Mouse (Mus musculus): ENCODE results near the gene Numb. TPM values are rescaled to one million over a fixed set of nuclear protein-coding genes. Genes with fewer than 3 reads are reported as not detected.
A peak's percentile ranks its signal among the peaks of the same experiment; 100 is the strongest.

Gene Numb
- polyA plus RNA-seq, 1 experiment from 2014 or later = 27.2 TPM

GRCm38 (mm10) chr12:83848595-83849231 lies 73.0 kb downstream of the Numb start:
- no peaks in the 10 kb centered on the region for H3K27me3 ChIP-seq (ENCODE audit: control insufficient read depth, insufficient read depth, low read length)
- H3K9ac ChIP-seq (ENCODE audit: low read length) = no peak overlapping the region
- H3K27ac ChIP-seq (ENCODE audit: low read depth, low read length) = no peak overlapping the region
- no peaks in the 10 kb centered on the region for H3K4me1 ChIP-seq (ENCODE audit: control insufficient read depth, insufficient read depth, low read length)
- no peak for DNase-seq (ENCODE audit: low spot score, missing footprints)
- no peaks in the 10 kb centered on the region for H3K36me3 ChIP-seq (ENCODE audit: control insufficient read depth, insufficient read depth, low read length)
- 98% methylated on average over 1 of the region's 1 CpGs for WGBS
- no peaks in the 10 kb centered on the region for H3K9me3 ChIP-seq (ENCODE audit: control insufficient read depth, low read length)
- H3K4me3 ChIP-seq (ENCODE audit: low read depth, low read length) = no peak overlapping the region
- no peak for ATAC-seq (ENCODE audit: low FRiP score)
- no peak overlapping the region for H3K4me2 ChIP-seq

DNA sequence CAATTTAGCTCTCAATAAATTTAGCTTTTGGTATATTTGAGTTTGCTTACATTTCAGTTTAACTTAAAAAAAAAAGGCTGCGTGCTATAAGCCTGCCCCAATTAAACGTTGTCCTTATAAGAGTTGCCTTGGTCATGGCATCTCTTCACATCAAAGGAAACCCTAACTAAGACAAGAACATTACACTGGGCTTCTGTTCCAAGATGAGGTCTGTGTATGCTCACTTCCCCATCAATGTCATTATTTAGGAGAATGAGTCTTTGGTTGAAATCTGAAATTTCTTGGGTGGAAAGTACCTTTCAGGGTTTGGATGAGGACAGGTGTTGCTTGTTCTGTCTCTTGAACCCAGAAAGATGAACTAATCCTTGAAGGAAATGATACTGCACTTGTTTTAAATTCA lies 73.9 kb downstream of the Numb start:
- ATAC-seq (ENCODE audit: low FRiP score) (no peak), DNase-seq (ENCODE audit: low spot score, missing footprints) (no peak)
- Histone ChIP-seq H3K9ac (ENCODE audit: low read length) (no peak overlapping the region), H3K27ac (ENCODE audit: low read depth, low read length) (no peak overlapping the region), H3K36me3 (ENCODE audit: control insufficient read depth, insufficient read depth, low read length) (no peaks in the 10 kb centered on the region), H3K4me3 (ENCODE audit: low read depth, low read length) (no peak overlapping the region), H3K4me2 (no peak overlapping the region), H3K27me3 (ENCODE audit: control insufficient read depth, insufficient read depth, low read length) (no peaks in the 10 kb centered on the region), H3K9me3 (ENCODE audit: control insufficient read depth, low read length) (no peaks in the 10 kb centered on the region), H3K4me1 (ENCODE audit: control insufficient read depth, insufficient read depth, low read length) (no peaks in the 10 kb centered on the region)
- 93% methylated on average over 2 of the region's 2 CpGs for WGBS

GRCm38 (mm10) chr12:83842678-83843440 lies 78.9 kb downstream of the Numb start:
- Histone ChIP-seq H3K36me3 (ENCODE audit: control insufficient read depth, insufficient read depth, low read length) (no peaks in the 10 kb centered on the region), H3K9me3 (ENCODE audit: control insufficient read depth, low read length) (no peaks in the 10 kb centered on the region), H3K27ac (ENCODE audit: low read depth, low read length) (no peak overlapping the region), H3K27me3 (ENCODE audit: control insufficient read depth, insufficient read depth, low read length) (no peaks in the 10 kb centered on the region), H3K4me1 (ENCODE audit: control insufficient read depth, insufficient read depth, low read length) (no peaks in the 10 kb centered on the region), H3K4me3 (ENCODE audit: low read depth, low read length) (no peak overlapping the region), H3K4me2 (no peak overlapping the region), H3K9ac (ENCODE audit: low read length) (no peak overlapping the region)
- 92% methylated on average over 3 of the region's 3 CpGs for WGBS
- DNase-seq (ENCODE audit: low spot score, missing footprints) = no peak
- ATAC-seq (ENCODE audit: low FRiP score) = no peak

DNA sequence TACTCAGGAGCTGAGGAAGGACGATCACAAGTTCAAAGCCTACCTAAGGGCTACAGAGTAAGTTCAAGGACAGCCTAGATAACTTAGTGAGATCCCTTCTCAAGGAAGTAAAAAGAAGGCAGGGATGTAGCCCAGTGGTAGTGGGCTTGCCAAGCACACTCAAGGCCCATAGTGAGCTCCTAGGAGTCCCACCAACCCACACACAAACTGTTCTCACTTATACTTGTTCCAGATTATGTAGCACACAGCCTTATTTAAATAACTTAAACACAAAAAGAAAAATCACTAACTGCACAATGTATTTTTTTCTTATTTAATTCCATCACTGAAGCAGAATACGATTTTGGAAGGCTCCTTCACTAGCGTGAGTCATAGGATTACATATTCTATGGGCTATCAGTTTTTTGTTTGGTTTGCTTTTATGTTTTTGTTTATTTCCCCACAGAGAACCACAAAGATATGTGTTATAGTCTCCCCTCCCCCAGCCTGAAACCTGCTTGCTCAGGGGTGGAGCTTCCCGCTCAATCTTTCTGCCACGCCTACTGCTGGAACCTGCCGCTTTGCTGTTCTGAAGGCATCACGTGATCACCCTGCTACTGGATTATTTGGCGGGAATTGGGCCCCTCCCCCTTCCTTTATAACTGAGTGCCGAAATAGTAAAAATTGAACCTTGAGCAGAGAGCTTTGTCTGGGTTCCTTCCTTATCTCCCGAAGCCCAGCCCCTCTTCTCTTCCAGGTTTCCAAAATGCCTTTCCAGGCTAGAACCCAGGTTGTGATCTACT lies 80.1 kb downstream of the Numb start:
- ATAC-seq (ENCODE audit: low FRiP score) = no peak
- H3K27me3 ChIP-seq (ENCODE audit: control insufficient read depth, insufficient read depth, low read length) = no peaks in the 10 kb centered on the region

GRCm38 (mm10) chr12:83833979-83834378 lies 87.8 kb downstream of the Numb start:
- ATAC-seq (ENCODE audit: low FRiP score) (no peak), DNase-seq (ENCODE audit: low spot score, missing footprints) (peak; percentile 62)
- no peak overlapping the region for H3K4me2 ChIP-seq
- no peak overlapping the region for H3K4me3 ChIP-seq (ENCODE audit: low read depth, low read length)
- H3K27me3 ChIP-seq (ENCODE audit: control insufficient read depth, insufficient read depth, low read length) = no peaks in the 10 kb centered on the region
- no peak overlapping the region for H3K27ac ChIP-seq (ENCODE audit: low read depth, low read length)
- H3K9ac ChIP-seq (ENCODE audit: low read length) = no peak overlapping the region
- H3K36me3 ChIP-seq (ENCODE audit: control insufficient read depth, insufficient read depth, low read length) = peaks cover 6% of the 10 kb centered on the region
- H3K4me1 ChIP-seq (ENCODE audit: control insufficient read depth, insufficient read depth, low read length) = no peaks in the 10 kb centered on the region
- H3K9me3 ChIP-seq (ENCODE audit: control insufficient read depth, low read length) = no peaks in the 10 kb centered on the region
- WGBS = 96% methylated on average over 3 of the region's 3 CpGs

More for the DNA sequence above, 80.1 kb downstream of the Numb start:
- WGBS = 89% methylated on average over 10 of the region's 10 CpGs
- no peak overlapping the region for H3K4me2 ChIP-seq
- no peaks in the 10 kb centered on the region for H3K4me1 ChIP-seq (ENCODE audit: control insufficient read depth, insufficient read depth, low read length)
- no peaks in the 10 kb centered on the region; the same call in 1 of the 2 replicates for H3K36me3 ChIP-seq (ENCODE audit: control insufficient read depth, insufficient read depth, low read length)
- H3K9ac ChIP-seq (ENCODE audit: low read length) = no peak overlapping the region
- no peak overlapping the region for H3K4me3 ChIP-seq (ENCODE audit: low read depth, low read length)
- H3K27ac ChIP-seq (ENCODE audit: low read depth, low read length) = no peak overlapping the region
- DNase-seq (ENCODE audit: low spot score, missing footprints) = peak; percentile 47
- no peaks in the 10 kb centered on the region for H3K9me3 ChIP-seq (ENCODE audit: control insufficient read depth, low read length)

GRCm38 (mm10) chr12:83830424-83830823 lies 91.3 kb downstream of the Numb start:
- H3K4me3 ChIP-seq (ENCODE audit: low read depth, low read length) = no peak overlapping the region
- no peaks in the 10 kb centered on the region for H3K9me3 ChIP-seq (ENCODE audit: control insufficient read depth, low read length)
- no peak overlapping the region for H3K27ac ChIP-seq (ENCODE audit: low read depth, low read length)
- no peak overlapping the region for H3K4me2 ChIP-seq
- H3K4me1 ChIP-seq (ENCODE audit: control insufficient read depth, insufficient read depth, low read length) = no peaks in the 10 kb centered on the region
- 87% methylated on average over 3 of the region's 3 CpGs for WGBS
- DNase-seq (ENCODE audit: low spot score, missing footprints) (peak; percentile 49), ATAC-seq (ENCODE audit: low FRiP score) (no peak)
- no peak overlapping the region for H3K9ac ChIP-seq (ENCODE audit: low read length)
- peaks cover 6% of the 10 kb centered on the region for H3K36me3 ChIP-seq (ENCODE audit: control insufficient read depth, insufficient read depth, low read length)
- no peaks in the 10 kb centered on the region for H3K27me3 ChIP-seq (ENCODE audit: control insufficient read depth, insufficient read depth, low read length)

- ATAC-seq (ENCODE audit: low FRiP score) (no peak), DNase-seq (ENCODE audit: low spot score, missing footprints) (peak; percentile 68)
- H3K36me3 ChIP-seq (ENCODE audit: control insufficient read depth, insufficient read depth, low read length) = no peaks in the 10 kb centered on the region
- no peak overlapping the region for H3K27ac ChIP-seq (ENCODE audit: low read depth, low read length)
- 84% methylated on average over 1 of the region's 1 CpGs for WGBS
- no peak overlapping the region for H3K4me2 ChIP-seq
- no peaks in the 10 kb centered on the region for H3K27me3 ChIP-seq (ENCODE audit: control insufficient read depth, insufficient read depth, low read length)
- no peaks in the 10 kb centered on the region for H3K4me1 ChIP-seq (ENCODE audit: control insufficient read depth, insufficient read depth, low read length)
- no peak overlapping the region for H3K9ac ChIP-seq (ENCODE audit: low read length)
- H3K9me3 ChIP-seq (ENCODE audit: control insufficient read depth, low read length) = no peaks in the 10 kb centered on the region
- H3K4me3 ChIP-seq (ENCODE audit: low read depth, low read length) = no peak overlapping the region
Observed at GRCm38 (mm10) chr12:83816616-83817015, 105.1 kb downstream of the Numb start.

GRCm38 (mm10) chr12:83811901-83812300 lies 109.8 kb downstream of the Numb start:
- no peak overlapping the region for H3K4me3 ChIP-seq (ENCODE audit: low read depth, low read length)
- H3K9me3 ChIP-seq (ENCODE audit: control insufficient read depth, low read length) = no peaks in the 10 kb centered on the region
- H3K27ac ChIP-seq (ENCODE audit: low read depth, low read length) = no peak overlapping the region
- peaks cover 3% of the 10 kb centered on the region; the same call in 1 of the 2 replicates for H3K36me3 ChIP-seq (ENCODE audit: control insufficient read depth, insufficient read depth, low read length)
- 91% methylated on average over 3 of the region's 3 CpGs for WGBS
- H3K4me2 ChIP-seq = no peak overlapping the region
- ATAC-seq (ENCODE audit: low FRiP score) (no peak), DNase-seq (ENCODE audit: low spot score, missing footprints) (no peak)
- no peaks in the 10 kb centered on the region for H3K27me3 ChIP-seq (ENCODE audit: control insufficient read depth, insufficient read depth, low read length)
- no peaks in the 10 kb centered on the region for H3K4me1 ChIP-seq (ENCODE audit: control insufficient read depth, insufficient read depth, low read length)
- H3K9ac ChIP-seq (ENCODE audit: low read length) = no peak overlapping the region

GRCm38 (mm10) chr12:83803641-83804040 lies 118.1 kb downstream of the Numb start:
- H3K27me3 ChIP-seq (ENCODE audit: control insufficient read depth, insufficient read depth, low read length) = no peaks in the 10 kb centered on the region
- no peak overlapping the region for H3K9ac ChIP-seq (ENCODE audit: low read length)
- H3K4me3 ChIP-seq (ENCODE audit: low read depth, low read length) = no peak overlapping the region
- DNase-seq (ENCODE audit: low spot score, missing footprints) (no peak), ATAC-seq (ENCODE audit: low FRiP score) (no peak)
- whole genome bisulfite sequencing = 90% methylated on average over 7 of the region's 7 CpGs
- no peak overlapping the region for H3K27ac ChIP-seq (ENCODE audit: low read depth, low read length)
- H3K4me1 ChIP-seq (ENCODE audit: control insufficient read depth, insufficient read depth, low read length) = no peaks in the 10 kb centered on the region
- H3K9me3 ChIP-seq (ENCODE audit: control insufficient read depth, low read length) = no peaks in the 10 kb centered on the region; the same call in 1 of the 2 replicates
- H3K36me3 ChIP-seq (ENCODE audit: control insufficient read depth, insufficient read depth, low read length) = peaks cover 25% of the 10 kb centered on the region
- H3K4me2 ChIP-seq = no peak overlapping the region
